Comparison of ENCODE assay signal across 9 mouse cellular contexts in genomic region chr11:103096979-103097894, GRCm38 (mm10). TPM values are rescaled to one million over a fixed set of nuclear protein-coding genes. Genes with fewer than 3 reads are reported as not detected.
DNase-seq lines count a peak whose midpoint lies in the region; ATAC-seq and TF ChIP-seq lines count a peak whose summit lies in the region.
"Had no signal": no experiment of that assay in that cellular context is flagged by ENCODE, and none has a peak within 500 bp of the region (broad histone marks: within the 10 kb centered on the region; RNA-seq: fewer than 3 reads in every experiment).

No protein-coding gene starts in this region.

- no peak overlapping the region for H3K4me3 ChIP-seq in kidney, adult 2 months (ENCODE audit: insufficient read depth, low read depth, low read length)
- peak overlapping the region; percentile 73 for H3K4me3 ChIP-seq in E14TG2a.4 (replicated peaks; ENCODE audit: low read length)
- no peak overlapping the region for H3K4me3 ChIP-seq in embryonic facial prominence, embryonic 11.5 days (ENCODE audit: low read depth, low read length)
- H3K4me3 ChIP-seq: erythroblast, embryonic 14.5 days had no signal

- peak overlapping the region; percentile 13; the same call in 1 of the 2 replicates for H3K4me2 ChIP-seq in embryonic facial prominence, embryonic 11.5 days (ENCODE audit: low read depth, low read length)

- H3K9me3 ChIP-seq in E14TG2a.4 (ENCODE audit: low read length) = no peaks in the 10 kb centered on the region
- H3K9me3 ChIP-seq in embryonic facial prominence, embryonic 11.5 days (replicated peaks; ENCODE audit: control insufficient read depth, low read length) = no peaks in the 10 kb centered on the region

- TF ChIP-seq POLR2A in kidney, adult 2 months (IDR thresholded peaks at IDR 0.05; ENCODE audit: low read depth, low read length) = no peak

- peak overlapping the region; percentile 58 for H3K27ac ChIP-seq in kidney, adult 2 months (ENCODE audit: insufficient read depth, low read depth, low read length)
- H3K27ac ChIP-seq in embryonic facial prominence, embryonic 11.5 days (replicated peaks; ENCODE audit: low read depth, low read length) = no peak overlapping the region

- 44% methylated on average over 22 of the region's 22 CpGs for WGBS in kidney, adult 2 months
- 16% methylated on average over 22 of the region's 22 CpGs for WGBS in embryonic facial prominence, embryonic 11.5 days

- peaks cover 9% of the 10 kb centered on the region; the same call in 1 of the 2 replicates for H3K4me1 ChIP-seq in kidney, adult 2 months (ENCODE audit: control insufficient read depth, insufficient read depth, low read length)
- peaks cover 86% of the 10 kb centered on the region for H3K4me1 ChIP-seq in E14TG2a.4 (replicated peaks; ENCODE audit: low read depth, low read length)
- no peaks in the 10 kb centered on the region; the same call in 1 of the 2 replicates for H3K4me1 ChIP-seq in embryonic facial prominence, embryonic 11.5 days (ENCODE audit: control insufficient read depth, insufficient read depth, low read length)

- H3K9ac ChIP-seq in embryonic facial prominence, embryonic 11.5 days (replicated peaks; ENCODE audit: low read length) = no peak overlapping the region

- no peaks in the 10 kb centered on the region for H3K36me3 ChIP-seq in kidney, adult 2 months (ENCODE audit: control insufficient read depth, insufficient read depth, low read length)
- H3K36me3 ChIP-seq in E14TG2a.4 (ENCODE audit: insufficient read depth, low read length) = no peaks in the 10 kb centered on the region
- no peaks in the 10 kb centered on the region for H3K36me3 ChIP-seq in embryonic facial prominence, embryonic 11.5 days (replicated peaks; ENCODE audit: control insufficient read depth, insufficient read depth, low read depth, low read length)

- no peak for ATAC-seq in embryonic facial prominence, embryonic 11.5 days (replicated peaks; ENCODE audit: insufficient number of reproducible peaks, low FRiP score, low TSS enrichment, low read depth)
- no peak for ATAC-seq in CD4-positive, CD25-positive, alpha-beta regulatory T cell, adult 4 months

- DNase-seq in kidney, adult 2 months = peak; percentile 48
- DNase-seq in kidney, postnatal 36 days = no peak
- peak; percentile 45 for DNase-seq in embryonic facial prominence, embryonic 11.5 days (ENCODE audit: low spot score)
- DNase-seq in kidney, postnatal 14 days = peak; percentile 48
- DNase-seq in thymus, postnatal 4 days = no peak
- no peak for DNase-seq in layer of hippocampus, adult 9-11 months

- no peaks in the 10 kb centered on the region for H3K27me3 ChIP-seq in kidney, adult 2 months (replicated peaks; ENCODE audit: control insufficient read depth, insufficient read depth, low read length)
- peaks cover 39% of the 10 kb centered on the region for H3K27me3 ChIP-seq in E14TG2a.4 (ENCODE audit: insufficient read depth, low read length)
- peaks cover 27% of the 10 kb centered on the region for H3K27me3 ChIP-seq in embryonic facial prominence, embryonic 11.5 days (ENCODE audit: control insufficient read depth, insufficient read depth, low read length)

- TF ChIP-seq CTCF in kidney, adult 2 months (conservative IDR thresholded peaks at IDR 0.05; ENCODE audit: insufficient read depth, insufficient read length, low read depth, low read length) = no peak
- TF ChIP-seq CTCF in E14TG2a.4 (conservative IDR thresholded peaks at IDR 0.05; ENCODE audit: low read length) = no peak

RNA-seq across cellular contexts. Expression of gene Plcd3, which starts 4.2 kb away (rescaled TPM):
- polyA plus RNA-seq in kidney, adult 2 months (2012; rRNA removed) = 14.9 and 18.1 TPM in 2 replicates
- polyA plus RNA-seq in embryonic facial prominence, embryonic 11.5 days (2014; fragmentation: Nextera tagmentation; extraction: Ambion mirVana) = 0.87 and 1.1 TPM in 2 replicates
- polyA plus RNA-seq in CD4-positive, CD25-positive, alpha-beta regulatory T cell, adult 4 months (2017; shearing (Covaris generic)) = under 1 TPM; 0.41 to 0.51 TPM

RNA-seq across cellular contexts. Expression of gene Acbd4, which starts 4.2 kb away (rescaled TPM):
- 119 and 130 TPM in 2 replicates for polyA plus RNA-seq in kidney, adult 2 months (2012; rRNA removed)
- polyA plus RNA-seq in embryonic facial prominence, embryonic 11.5 days (2014; fragmentation: Nextera tagmentation; extraction: Ambion mirVana) = 6.4 and 7.8 TPM in 2 replicates
- polyA plus RNA-seq in CD4-positive, CD25-positive, alpha-beta regulatory T cell, adult 4 months (2017; shearing (Covaris generic)) = 10 to 100 TPM; 19.7 to 25.2 TPM

RNA-seq across cellular contexts. Expression of gene Hexim1, which starts 18.8 kb away (rescaled TPM):
- 24.9 and 26.4 TPM in 2 replicates for polyA plus RNA-seq in kidney, adult 2 months (2012; rRNA removed)
- polyA plus RNA-seq in embryonic facial prominence, embryonic 11.5 days (2014; fragmentation: Nextera tagmentation; extraction: Ambion mirVana) = 5.3 and 5.6 TPM in 2 replicates
- polyA plus RNA-seq in CD4-positive, CD25-positive, alpha-beta regulatory T cell, adult 4 months (2017; shearing (Covaris generic)) = 1 to 10 TPM; 2.6 to 4.3 TPM

RNA-seq across cellular contexts. Expression of gene Hexim2, which starts 35.0 kb away (rescaled TPM):
- 3.8 and 4.0 TPM in 2 replicates for polyA plus RNA-seq in kidney, adult 2 months (2012; rRNA removed)
- polyA plus RNA-seq in embryonic facial prominence, embryonic 11.5 days (2014; fragmentation: Nextera tagmentation; extraction: Ambion mirVana) = 7.1 and 8.3 TPM in 2 replicates
- polyA plus RNA-seq in CD4-positive, CD25-positive, alpha-beta regulatory T cell, adult 4 months (2017; shearing (Covaris generic)) = 1 to 10 TPM; 2.3 to 4.5 TPM

Comparison
In these comparisons a context has a peak if more than half of its experiments do, and no peak if none do; other contexts are left out.
1. DNase-seq: peak in kidney, adult 2 months (single experiment), embryonic facial prominence, embryonic 11.5 days (single experiment) and kidney, postnatal 14 days (single experiment); none in kidney, postnatal 36 days (0 of 2), thymus, postnatal 4 days (single experiment) and layer of hippocampus, adult 9-11 months (single experiment).